Mouse (Mus musculus) limb, embryonic 14.5 days (tissue): Measurements from ENCODE around the gene Rab25. TPM values are rescaled to one million over a fixed set of nuclear protein-coding genes. Genes with fewer than 3 reads are reported as not detected.

Experiments used
- ATAC-seq: fragments of 200-750 bp; cut with Nextera tagmentation; 2 replicates; pipeline ENCODE4 v1.8.0; 2017; ENCODE audit warnings: low read depth, moderate number of reproducible peaks, moderate TSS enrichment; ENCODE audit not compliant: low FRiP score
- DNase-seq: peaks from one replicate; pipeline ENCODE4 v3.0.0-alpha.2; 2015; ENCODE audit warnings: low spot score
- H3K27ac ChIP-seq: fragments of 300-500 bp; sonication (generic); replicated peaks from 2 replicates; pipeline ENCODE4 v1.5.1; 2014; ENCODE audit warnings: low read depth, mild to moderate bottlenecking, low read length, moderate library complexity, mixed read lengths
- H3K27me3 ChIP-seq: fragments of 300-500 bp; sonication (generic); 2 replicates; pipeline ENCODE4 v1.6.1; 2014; ENCODE audit warnings: low read length, mixed read lengths; ENCODE audit not compliant: control insufficient read depth, insufficient read depth
- H3K36me3 ChIP-seq: fragments of 300-500 bp; sonication (generic); 2 replicates; pipeline ENCODE4 v1.6.1; 2014; ENCODE audit warnings: mild to moderate bottlenecking, low read length, moderate library complexity, mixed read lengths; ENCODE audit not compliant: control insufficient read depth, insufficient read depth
- H3K4me1 ChIP-seq: fragments of 300-500 bp; sonication (generic); 2 replicates; pipeline ENCODE4 v1.6.1; 2014; ENCODE audit warnings: antibody characterized with exemption, low read length, mixed read lengths; ENCODE audit not compliant: control insufficient read depth, insufficient read depth
- H3K4me2 ChIP-seq: fragments of 300-500 bp; sonication (generic); replicated peaks from 2 replicates; pipeline ENCODE4 v1.6.1; 2014; ENCODE audit warnings: low read depth, mild to moderate bottlenecking, low read length, moderate library complexity; ENCODE audit not compliant: severe bottlenecking
- H3K4me3 ChIP-seq: fragments of 300-500 bp; sonication (generic); replicated peaks from 2 replicates; pipeline ENCODE4 v1.5.1; 2014; ENCODE audit warnings: low read length
- H3K9ac ChIP-seq: fragments of 300-500 bp; sonication (generic); 2 replicates; pipeline ENCODE4 v1.6.1; 2014; ENCODE audit warnings: mild to moderate bottlenecking, low read depth, low read length, moderate library complexity; ENCODE audit not compliant: severe bottlenecking
- H3K9me3 ChIP-seq: fragments of 300-500 bp; sonication (generic); 2 replicates; pipeline ENCODE4 v1.6.1; 2016; ENCODE audit warnings: low read length; ENCODE audit not compliant: control insufficient read depth
- POLR2A ChIP-seq: fragments of 200-500 bp; IDR thresholded peaks from 2 replicates; pipeline ENCODE4 v1.8.0; 2012; ENCODE audit warnings: inconsistent platforms, mild to moderate bottlenecking, moderate library complexity, borderline replicate concordance; ENCODE audit not compliant: insufficient read depth, insufficient read length; ENCODE audit errors: extremely low read depth
- WGBS: fragments of 180-500 bp; shearing (Covaris S2); extraction: QIAGEN DNeasy Blood & Tissue Kit; methylation state at CpG from one replicate; pipeline ENCODE4 v1.1.7; 2014; 5-methylcytosine and 5-hydroxymethylcytosine counted together
- polyA plus RNA-seq, 2 experiments: library from polyadenylated mRNA; depleted of rRNA in 1 of 2; stranded (reverse) in 1 of 2; unstranded in 1 of 2; fragments of >200 nt; fragmentation: Nextera tagmentation in 1 of 2; extraction: Ambion mirVana in 1 of 2; gene quantifications; 2 replicates each; pipeline versions ENCODE4 v1.2.1 to v1.2.3; 2012 to 2014

The Rab25 gene
- polyA plus RNA-seq, 2 experiments: 35.0 to 70.4 TPM

- Histone ChIP-seq H3K27ac (0 out of 2 replicates have a peak overlapping the region, but pooled peaks have one; percentile 29), H3K27me3 (no peaks in the 10 kb centered on the region), H3K4me2 (no peak overlapping the region), H3K9me3 (no peaks in the 10 kb centered on the region), H3K4me3 (no peak overlapping the region), H3K4me1 (peaks cover 22% of the 10 kb centered on the region), H3K36me3 (peaks cover 26% of the 10 kb centered on the region), H3K9ac (no peak overlapping the region)
- WGBS: 33% methylated on average over 8 of the region's 8 CpGs
- ATAC-seq (no peak), DNase-seq (no peak)
- TF ChIP-seq POLR2A: no peak
Measured at GRCm38 (mm10) chr3:88527565-88527964, 20.5 kb downstream of the Rab25 start.

DNA sequence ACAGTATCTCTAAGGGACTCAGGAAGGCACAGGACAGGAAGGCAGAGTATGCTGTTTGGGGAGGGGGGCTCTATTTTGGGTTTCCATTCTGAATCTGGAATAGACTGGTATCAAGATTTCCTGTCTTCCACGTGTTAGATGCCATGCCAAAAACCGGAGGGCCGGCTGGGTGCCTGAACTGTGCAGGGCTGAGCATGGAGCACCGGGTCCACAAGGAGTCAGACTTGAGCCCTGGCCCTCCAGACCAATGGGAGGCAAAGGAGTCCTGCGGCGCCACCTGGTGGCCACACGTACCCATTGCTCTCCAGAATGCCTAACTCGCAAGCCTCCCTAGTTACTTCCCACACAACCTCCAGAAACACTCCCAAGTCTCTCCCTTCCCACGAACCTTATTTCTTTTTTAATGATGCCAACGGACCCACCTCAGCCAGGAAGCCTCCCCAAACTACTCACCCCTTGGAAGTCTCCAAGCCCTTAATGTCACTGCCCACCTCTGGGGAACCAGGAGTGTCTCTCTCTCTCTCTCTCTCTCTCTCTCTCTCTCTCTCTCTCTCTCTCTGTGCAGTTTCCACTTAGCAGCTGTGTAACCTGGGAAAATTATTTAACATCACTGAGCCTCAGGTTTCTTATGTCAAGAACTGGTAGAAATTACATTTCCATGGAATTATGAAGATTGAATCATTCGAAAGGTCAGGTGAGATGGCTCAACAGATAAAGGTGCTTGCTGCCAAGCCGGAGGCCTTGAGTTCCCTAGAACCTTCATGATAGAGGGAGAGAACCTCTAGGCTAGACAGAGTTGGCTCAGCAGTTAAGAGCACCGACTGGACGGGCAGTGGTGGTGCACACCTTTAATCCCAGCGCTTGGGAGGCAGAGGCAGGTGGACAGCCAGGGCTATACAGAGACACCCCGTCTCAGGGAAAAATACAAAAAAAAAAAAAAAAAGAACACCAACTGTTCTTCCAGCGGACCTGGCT lies 21.7 kb downstream of the Rab25 start:
- no peak for TF ChIP-seq POLR2A
- Histone ChIP-seq H3K9me3 (no peaks in the 10 kb centered on the region), H3K27me3 (no peaks in the 10 kb centered on the region), H3K4me2 (0 out of 2 replicates have a peak overlapping the region, but pooled peaks have one; percentile 2), H3K36me3 (peaks cover 26% of the 10 kb centered on the region), H3K4me3 (no peak overlapping the region), H3K27ac (no peak overlapping the region), H3K9ac (no peak overlapping the region), H3K4me1 (peaks cover 22% of the 10 kb centered on the region)
- DNase-seq (peak; percentile 91), ATAC-seq (peak; percentile 74)
- WGBS: 33% methylated on average over 17 of the region's 17 CpGs

GRCm38 (mm10) chr3:88525021-88525420 lies 23.1 kb downstream of the Rab25 start:
- H3K4me1 ChIP-seq: peaks cover 19% of the 10 kb centered on the region
- no peaks in the 10 kb centered on the region for H3K27me3 ChIP-seq
- DNase-seq (no peak), ATAC-seq (no peak)
- H3K9ac ChIP-seq: no peak overlapping the region
- no peak overlapping the region for H3K4me2 ChIP-seq
- no peak overlapping the region for H3K4me3 ChIP-seq
- no peak overlapping the region for H3K27ac ChIP-seq
- TF ChIP-seq POLR2A: no peak
- H3K9me3 ChIP-seq: no peaks in the 10 kb centered on the region
- 90% methylated on average over 5 of the region's 5 CpGs for WGBS
- H3K36me3 ChIP-seq: peaks cover 26% of the 10 kb centered on the region

DNA sequence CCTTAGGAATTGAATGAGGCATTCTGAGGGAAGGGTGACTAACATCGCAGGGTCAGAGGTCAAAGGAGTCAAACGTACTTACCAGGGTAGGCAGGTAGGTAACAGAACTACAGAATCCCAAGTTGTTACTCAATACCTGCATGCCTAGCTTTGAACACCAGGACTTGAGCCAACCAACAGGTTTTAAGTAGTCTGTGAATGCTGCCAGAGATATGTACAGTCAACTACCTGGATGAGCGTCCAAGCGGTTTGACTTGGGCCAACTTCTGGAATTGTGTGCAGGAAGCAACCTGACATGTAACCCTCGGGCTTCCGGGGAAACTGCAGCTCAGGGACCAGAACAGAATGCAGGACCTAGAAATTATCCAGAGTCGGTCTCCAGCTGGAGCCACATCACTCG lies 25.1 kb downstream of the Rab25 start:
- no peak for DNase-seq
- 89% methylated on average over 8 of the region's 8 CpGs for WGBS

GRCm38 (mm10) chr3:88521803-88522331 lies 26.2 kb downstream of the Rab25 start:
- no peak for TF ChIP-seq POLR2A
- Histone ChIP-seq H3K36me3 (peaks cover 22% of the 10 kb centered on the region), H3K27me3 (no peaks in the 10 kb centered on the region), H3K9me3 (no peaks in the 10 kb centered on the region), H3K27ac (0 out of 2 replicates have a peak overlapping the region, but pooled peaks have one; percentile 39), H3K4me3 (no peak overlapping the region), H3K4me1 (no peaks in the 10 kb centered on the region), H3K9ac (no peak overlapping the region), H3K4me2 (no peak overlapping the region)
- peak; percentile 53; the same call in 1 of the 2 replicates for ATAC-seq
- 34% methylated on average over 9 of the region's 9 CpGs for WGBS
- DNase-seq: peak; percentile 83

More for the DNA sequence above, 25.1 kb downstream of the Rab25 start:
- ATAC-seq: no peak
- H3K27me3 ChIP-seq: no peaks in the 10 kb centered on the region
- peaks cover 25% of the 10 kb centered on the region for H3K36me3 ChIP-seq
- H3K27ac ChIP-seq: no peak overlapping the region
- no peaks in the 10 kb centered on the region for H3K9me3 ChIP-seq
- TF ChIP-seq POLR2A: no peak
- H3K4me1 ChIP-seq: peaks cover 7% of the 10 kb centered on the region; the same call in 1 of the 2 replicates
- H3K4me2 ChIP-seq: no peak overlapping the region
- H3K9ac ChIP-seq: no peak overlapping the region
- no peak overlapping the region for H3K4me3 ChIP-seq
